Mouse (Mus musculus) heart, postnatal 4 days (tissue): Measurements from ENCODE around the gene Rhobtb1. TPM values are rescaled to one million over a fixed set of nuclear protein-coding genes. Genes with fewer than 3 reads are reported as not detected.

Experiments used
- DNase-seq: peaks from one replicate; pipeline ENCODE4 v3.0.0; 2021
- total RNA-seq, 2 experiments: library from RNA; stranded (reverse); gene quantifications; 2 replicates each; pipeline ENCODE4 v1.2.3; 2021

Gene Rhobtb1
- total RNA-seq, 2 experiments from 2014 or later: 46.7 to 59.7 TPM

GRCm38 (mm10) chr10:69276920-69277435, 125.7 kb downstream of the Rhobtb1 start:
- no peak for DNase-seq

- no peak for DNase-seq
These were observed 127.8 kb downstream of the Rhobtb1 start for GRCm38 (mm10) chr10:69278764-69279606.

GRCm38 (mm10) chr10:69279607-69279978, 128.4 kb downstream of the Rhobtb1 start:
- no peak for DNase-seq

- no peak for DNase-seq
These were observed 135.7 kb downstream of the Rhobtb1 start for GRCm38 (mm10) chr10:69286939-69287338.

DNA sequence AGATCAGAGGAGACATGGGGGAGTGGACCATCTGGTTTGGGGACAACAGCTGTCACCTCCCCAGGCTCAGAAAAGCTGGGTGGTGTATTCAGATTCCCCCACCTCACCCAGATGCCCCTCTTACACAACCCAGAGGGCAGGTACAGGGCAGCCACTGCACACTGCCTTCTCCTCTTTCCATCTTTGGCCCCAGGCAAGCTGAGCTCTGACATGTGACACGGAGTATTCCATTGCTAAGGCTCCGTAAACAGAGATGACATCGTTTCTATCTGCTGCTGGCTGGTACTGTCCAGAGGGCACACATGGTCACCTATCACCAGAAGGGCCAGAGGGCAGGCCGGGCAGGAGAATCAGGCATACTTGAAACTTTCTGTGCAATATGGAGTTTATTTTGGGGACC, 136.9 kb downstream of the Rhobtb1 start:
- no peak for DNase-seq

- no peak for DNase-seq
These were observed 137.5 kb downstream of the Rhobtb1 start for GRCm38 (mm10) chr10:69288720-69289119.

DNA sequence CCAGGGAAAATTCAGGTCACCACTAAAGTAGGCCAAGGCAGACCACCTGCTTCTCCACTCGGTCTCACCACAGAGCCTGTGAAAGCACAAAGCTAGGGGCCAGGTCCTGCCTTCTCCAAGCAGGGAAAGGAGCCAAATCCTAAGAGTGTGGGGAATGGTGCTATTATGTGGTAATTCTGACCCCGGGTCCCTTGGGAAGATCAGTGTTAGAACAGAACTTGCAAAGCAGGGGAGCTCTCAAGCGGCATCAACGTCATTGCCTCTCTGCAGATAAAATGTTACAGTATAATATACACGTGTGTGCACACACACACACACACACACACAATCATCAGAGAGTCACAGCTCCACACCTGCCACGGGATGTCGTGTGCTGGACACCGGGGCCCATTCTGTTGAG, 139.5 kb downstream of the Rhobtb1 start:
- no peak for DNase-seq

GRCm38 (mm10) chr10:69295919-69296318, 144.7 kb downstream of the Rhobtb1 start:
- no peak for DNase-seq

DNA sequence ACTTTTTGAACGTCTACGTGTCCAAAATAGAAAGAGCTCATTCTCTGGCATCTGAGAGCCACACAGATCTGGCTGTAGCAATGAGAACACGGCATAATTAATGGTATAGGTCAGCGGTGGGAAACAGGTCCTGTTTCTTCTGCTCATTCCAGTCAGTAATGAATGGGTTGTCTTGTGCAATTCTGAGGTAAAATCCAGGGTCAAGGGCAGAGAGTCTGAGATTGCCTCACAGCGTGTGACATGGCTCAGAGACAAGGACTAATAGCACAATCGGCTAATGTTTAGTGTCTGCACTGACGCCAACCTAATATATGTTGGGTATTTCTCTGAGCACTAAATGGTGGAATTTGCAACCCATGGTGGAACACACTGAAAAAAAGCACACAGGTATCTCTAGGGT, 148.8 kb downstream of the Rhobtb1 start:
- DNase-seq: no peak

GRCm38 (mm10) chr10:69302667-69303066, 151.4 kb downstream of the Rhobtb1 start:
- no peak for DNase-seq

- DNase-seq: no peak
These were observed 153.6 kb downstream of the Rhobtb1 start for GRCm38 (mm10) chr10:69304819-69305218.

DNA sequence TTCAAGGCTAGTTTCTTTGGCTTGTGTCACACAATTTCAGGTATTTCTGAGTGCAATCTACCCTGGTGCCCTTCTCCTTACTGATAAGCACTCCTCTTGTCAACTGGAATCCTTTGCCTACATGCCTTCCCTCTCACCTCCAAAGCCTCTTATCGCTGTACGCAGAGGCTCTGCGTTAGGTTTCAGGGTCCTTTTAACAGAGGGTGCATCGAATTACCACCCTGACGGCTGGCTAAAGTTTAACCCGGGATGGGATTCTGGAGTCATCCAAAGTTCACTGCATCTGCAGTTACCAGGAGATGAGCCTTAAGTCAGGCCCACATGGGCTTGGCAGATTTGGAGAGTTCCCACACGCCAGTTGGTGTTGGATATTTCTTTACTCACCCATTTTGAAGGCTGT, 154.4 kb downstream of the Rhobtb1 start:
- no peak for DNase-seq

- peak; percentile 66 for DNase-seq
These were observed 155.0 kb downstream of the Rhobtb1 start for GRCm38 (mm10) chr10:69306205-69306604.

GRCm38 (mm10) chr10:69307067-69307466, 155.8 kb downstream of the Rhobtb1 start:
- DNase-seq: peak; percentile 81

GRCm38 (mm10) chr10:69309109-69309508, 157.9 kb downstream of the Rhobtb1 start:
- DNase-seq: no peak

GRCm38 (mm10) chr10:69311867-69312266, 160.6 kb downstream of the Rhobtb1 start:
- DNase-seq: no peak

DNA sequence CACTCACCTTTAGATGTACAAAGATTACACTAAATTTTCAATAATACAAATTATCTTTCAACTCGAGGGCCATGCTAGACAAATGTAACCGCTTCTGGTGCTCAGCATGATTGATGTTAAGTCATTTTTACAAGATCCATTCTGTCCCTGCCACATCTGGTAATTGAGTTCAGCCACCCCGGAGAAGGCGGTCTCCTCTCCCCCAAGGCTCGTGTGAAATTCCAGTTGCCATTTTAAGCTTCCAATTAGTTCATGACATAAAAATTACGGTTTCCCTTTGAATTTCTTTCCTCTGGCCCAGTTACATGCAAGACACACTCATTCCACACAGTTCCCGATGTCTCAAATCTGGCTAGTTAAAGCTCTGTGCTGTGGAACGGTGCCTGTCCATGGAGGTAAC, 162.7 kb downstream of the Rhobtb1 start:
- DNase-seq: no peak

- DNase-seq: no peak
These were observed 167.3 kb downstream of the Rhobtb1 start for GRCm38 (mm10) chr10:69318514-69318913.

DNA sequence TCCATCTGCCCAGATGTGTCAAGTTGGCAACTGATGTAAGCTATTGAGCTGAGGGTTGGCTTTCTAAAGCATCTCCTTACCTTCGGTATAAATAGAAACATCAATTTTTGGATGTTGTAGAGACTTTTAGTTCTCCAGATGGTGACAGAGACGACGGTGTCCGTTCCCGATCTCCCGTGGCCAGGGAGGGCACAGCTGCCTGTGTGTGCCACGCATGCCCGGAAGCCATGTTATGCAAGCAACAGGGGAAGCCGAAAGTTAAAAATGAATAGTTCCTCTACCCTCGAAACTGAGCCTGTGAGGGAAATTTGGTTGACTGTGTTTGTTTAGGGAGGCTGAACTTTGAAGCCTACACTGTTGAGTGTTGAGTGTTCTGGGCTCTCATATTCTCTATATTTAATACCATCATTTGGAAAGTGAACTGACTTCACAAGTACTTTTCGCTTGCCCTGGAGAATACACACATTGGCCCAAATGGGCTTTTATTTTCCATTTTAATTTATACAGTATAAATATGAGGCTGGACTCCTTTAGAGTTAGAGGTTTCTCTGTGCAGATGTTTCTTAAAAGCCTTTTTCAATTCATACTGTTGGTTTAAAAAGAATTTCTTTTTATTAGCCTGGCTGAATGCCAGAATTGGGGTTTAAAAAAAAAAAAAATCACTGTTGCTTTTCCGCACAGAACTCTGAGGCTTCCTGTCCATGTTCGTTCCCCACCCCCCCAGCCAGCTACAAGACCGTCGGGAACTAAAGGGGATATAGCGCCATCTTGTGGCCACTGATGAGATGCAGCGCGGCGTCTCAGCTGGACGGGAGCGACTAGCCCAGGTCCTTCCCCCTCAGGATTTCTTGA, 169.7 kb downstream of the Rhobtb1 start:
- peak; percentile 92 for DNase-seq

- no peak for DNase-seq
These were observed 170.3 kb downstream of the Rhobtb1 start for GRCm38 (mm10) chr10:69321519-69322035.

DNA sequence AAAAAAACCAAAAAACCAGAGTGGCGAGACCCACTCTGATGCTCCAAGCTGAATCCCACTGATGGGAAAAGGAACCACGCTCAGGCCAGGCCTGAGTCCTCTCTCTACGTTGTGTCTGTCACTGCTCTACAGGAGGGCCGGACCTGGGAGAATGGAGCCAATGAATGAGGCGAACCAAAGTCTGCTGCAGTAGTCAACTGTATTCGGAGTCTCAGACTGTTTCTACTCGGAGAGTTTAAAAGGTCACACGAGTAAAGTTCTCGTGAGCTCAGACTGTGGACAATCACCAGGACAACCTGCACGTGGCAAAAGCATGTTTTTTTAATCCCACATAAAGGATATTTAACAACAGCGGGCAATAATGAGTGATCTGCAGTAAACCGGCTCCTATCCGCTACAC, 172.8 kb downstream of the Rhobtb1 start:
- DNase-seq: no peak

DNA sequence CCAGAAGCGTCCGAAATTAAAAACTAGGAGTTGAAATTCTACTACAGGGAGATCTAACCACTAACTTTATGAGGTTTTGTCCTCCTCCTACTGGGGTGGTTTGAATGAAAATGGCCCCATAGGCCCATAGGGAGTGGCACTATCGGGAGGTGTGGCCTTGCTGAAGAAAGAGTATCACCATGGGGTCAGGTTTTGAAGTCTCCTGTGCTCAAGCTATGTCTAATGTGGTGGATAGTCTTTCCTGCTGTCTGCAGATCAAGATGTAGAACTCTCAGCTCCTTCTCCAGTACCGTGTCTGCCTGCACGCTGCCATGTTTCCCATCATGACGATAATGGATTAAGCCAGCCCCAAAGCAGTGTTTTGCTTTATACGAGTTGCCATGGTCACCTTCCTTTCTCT, 173.6 kb downstream of the Rhobtb1 start:
- DNase-seq: no peak

- DNase-seq: peak; percentile 46
These were observed 175.2 kb downstream of the Rhobtb1 start for GRCm38 (mm10) chr10:69326433-69326832.
